Mouse (Mus musculus): ENCODE measurements around the gene Nfkbid. TPM values are rescaled to one million over a fixed set of nuclear protein-coding genes. Genes with fewer than 3 reads are reported as not detected.
A peak's percentile ranks its signal among the peaks of the same experiment; 100 is the strongest.

Nfkbid gene
- total RNA-seq, 2 experiments from 2014 or later, result 0.11 to 0.13 TPM

DNA sequence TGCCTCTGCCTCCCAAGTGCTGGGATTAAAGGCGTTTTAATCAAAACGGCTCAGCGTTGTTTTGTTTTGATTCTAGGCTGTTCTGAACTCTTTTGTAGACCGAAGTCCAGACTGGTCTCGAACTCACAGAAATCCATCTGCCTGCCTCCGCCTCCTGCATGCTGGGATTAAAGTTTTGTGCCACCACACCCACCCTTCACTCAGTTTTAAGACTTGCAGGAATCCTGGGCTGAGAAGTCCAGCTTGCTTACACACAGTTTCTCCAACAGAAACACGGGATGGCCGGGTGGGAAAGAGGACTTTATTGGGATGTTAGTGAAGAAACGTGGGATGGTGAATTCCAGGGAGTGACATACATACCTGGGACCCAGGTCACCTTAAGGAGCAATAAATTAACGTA is 13.2 kb downstream of the Nfkbid start:
- intact Hi-C loops (cut with DNase I), result no loop called here
- TF ChIP-seq CTCF (IDR thresholded peaks at IDR 0.05), result no peak
- no peak for DNase-seq
- Histone ChIP-seq H3K4me3 (no peak overlapping the region), H3K27ac (no peak overlapping the region)

DNA sequence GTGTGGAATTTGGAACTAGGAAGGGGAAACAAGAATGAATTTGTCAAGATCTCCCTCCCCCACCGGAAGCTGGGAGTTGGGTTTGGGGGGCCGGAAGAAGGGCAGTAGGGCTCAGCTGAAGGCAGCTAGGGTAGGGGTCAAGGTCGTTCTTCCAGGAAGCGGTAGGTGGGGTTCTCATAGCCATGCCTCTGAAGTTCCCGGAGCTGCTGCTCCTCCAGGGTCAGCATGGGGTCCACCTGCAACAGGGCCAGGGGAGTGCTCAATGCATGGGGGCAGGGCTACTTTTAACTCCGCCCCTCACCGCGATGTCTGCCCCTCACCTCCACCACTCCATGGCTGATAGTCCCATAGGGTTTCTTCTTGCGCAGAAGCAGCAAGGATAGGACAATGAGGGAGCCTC is 13.6 kb downstream of the Nfkbid start:
- no peak for TF ChIP-seq CTCF (IDR thresholded peaks at IDR 0.05)
- intact Hi-C loops (cut with DNase I), result no loop called here
- H3K27ac ChIP-seq, result no peak overlapping the region
- no peak for DNase-seq
- H3K4me3 ChIP-seq, result no peak overlapping the region

DNA sequence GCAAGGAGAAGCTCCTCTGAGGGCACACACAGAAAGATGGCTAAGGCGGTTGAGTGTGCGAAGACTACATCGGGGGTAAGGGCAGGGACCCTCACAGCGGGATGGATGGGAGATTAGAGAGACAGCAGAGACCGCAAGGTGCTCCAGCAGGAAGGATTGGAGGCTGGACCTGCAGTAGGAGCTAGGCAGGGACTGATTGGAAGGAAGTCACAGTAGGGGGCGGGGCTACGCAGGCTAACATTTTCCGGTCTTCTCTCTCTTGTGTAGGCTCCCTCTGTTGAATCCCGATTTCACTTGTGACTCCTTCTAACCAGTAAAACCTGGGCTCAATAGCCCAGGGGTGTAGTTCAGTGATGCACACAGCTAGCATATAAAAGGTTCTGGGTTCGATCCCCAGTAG is 15.3 kb downstream of the Nfkbid start:
- Histone ChIP-seq H3K27ac (no peak overlapping the region), H3K4me3 (no peak overlapping the region)
- no peak for DNase-seq
- TF ChIP-seq CTCF (IDR thresholded peaks at IDR 0.05), result no peak
- intact Hi-C loops (cut with DNase I), result no loop called here

DNA sequence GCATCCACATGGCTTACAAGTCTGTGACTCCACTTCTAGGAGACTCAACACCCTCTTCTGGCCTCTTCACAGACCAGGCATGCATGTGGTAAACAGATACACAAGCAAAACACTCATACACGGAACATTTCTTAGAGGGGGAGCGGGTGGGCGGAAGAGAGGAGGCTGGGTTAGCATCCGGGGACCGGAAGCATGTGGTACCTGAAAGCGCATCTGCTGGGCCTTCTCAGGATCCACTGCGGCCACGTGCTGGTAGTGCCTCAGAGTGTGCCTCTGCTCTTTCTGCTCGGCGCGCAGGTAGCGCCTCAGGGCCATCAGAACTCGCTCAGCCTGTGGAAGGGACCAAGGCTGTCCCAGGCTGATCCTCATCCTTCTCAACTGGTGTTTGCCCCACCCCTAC is 18.2 kb downstream of the Nfkbid start:
- TF ChIP-seq CTCF (IDR thresholded peaks at IDR 0.05), result no peak
- no peak overlapping the region for H3K4me3 ChIP-seq
- intact Hi-C loops (cut with DNase I), result no loop called here
- no peak for DNase-seq
- H3K27ac ChIP-seq, result no peak overlapping the region

DNA sequence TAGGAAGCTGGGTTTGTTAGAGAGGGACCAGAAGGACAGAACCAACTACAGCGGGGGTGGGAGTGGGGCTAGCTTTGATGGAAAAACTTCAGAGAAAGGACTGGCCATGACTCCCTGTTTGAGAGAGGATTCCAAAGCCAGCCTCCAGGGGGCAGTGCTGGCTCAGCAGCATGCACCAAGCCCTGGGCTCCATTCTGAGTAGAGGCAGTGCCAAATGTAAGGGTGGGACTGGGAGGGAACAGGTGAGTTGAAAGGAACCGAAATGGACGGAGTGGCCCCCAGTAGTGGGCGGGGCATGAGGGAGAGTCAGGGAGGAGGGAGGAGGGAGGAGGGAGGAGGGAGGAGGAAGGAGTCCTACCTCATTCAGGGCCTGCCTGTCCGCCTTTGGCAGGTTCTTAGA is 19.2 kb downstream of the Nfkbid start:
- DNase-seq, result no peak
- TF ChIP-seq CTCF (IDR thresholded peaks at IDR 0.05), result peak; percentile 58
- intact Hi-C loops (cut with DNase I), result no loop called here
- Histone ChIP-seq H3K27ac (no peak overlapping the region), H3K4me3 (no peak overlapping the region)

DNA sequence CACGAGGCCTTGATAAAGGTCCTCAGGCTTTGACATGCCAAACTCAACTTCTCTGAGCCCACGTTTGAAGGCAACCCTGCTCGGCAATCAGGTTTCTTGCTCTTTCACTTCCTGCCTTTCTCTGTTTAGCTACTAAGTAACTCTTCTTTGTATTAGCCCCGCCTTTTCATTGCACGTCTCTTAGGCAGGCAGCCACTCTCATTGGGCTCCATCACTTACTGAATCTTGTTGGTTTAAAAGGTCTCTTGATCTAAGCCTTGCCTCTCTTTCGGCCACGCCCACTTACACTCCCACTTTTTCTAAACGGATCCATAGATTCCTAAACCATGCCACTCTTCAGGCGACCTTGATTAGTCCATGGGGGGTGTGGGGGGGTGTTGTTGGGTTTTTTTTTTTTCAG is 22.2 kb downstream of the Nfkbid start:
- H3K4me3 ChIP-seq, result no peak overlapping the region
- intact Hi-C loops (cut with DNase I), result no loop called here
- no peak for DNase-seq
- H3K27ac ChIP-seq, result no peak overlapping the region
- no peak for TF ChIP-seq CTCF (IDR thresholded peaks at IDR 0.05)

DNA sequence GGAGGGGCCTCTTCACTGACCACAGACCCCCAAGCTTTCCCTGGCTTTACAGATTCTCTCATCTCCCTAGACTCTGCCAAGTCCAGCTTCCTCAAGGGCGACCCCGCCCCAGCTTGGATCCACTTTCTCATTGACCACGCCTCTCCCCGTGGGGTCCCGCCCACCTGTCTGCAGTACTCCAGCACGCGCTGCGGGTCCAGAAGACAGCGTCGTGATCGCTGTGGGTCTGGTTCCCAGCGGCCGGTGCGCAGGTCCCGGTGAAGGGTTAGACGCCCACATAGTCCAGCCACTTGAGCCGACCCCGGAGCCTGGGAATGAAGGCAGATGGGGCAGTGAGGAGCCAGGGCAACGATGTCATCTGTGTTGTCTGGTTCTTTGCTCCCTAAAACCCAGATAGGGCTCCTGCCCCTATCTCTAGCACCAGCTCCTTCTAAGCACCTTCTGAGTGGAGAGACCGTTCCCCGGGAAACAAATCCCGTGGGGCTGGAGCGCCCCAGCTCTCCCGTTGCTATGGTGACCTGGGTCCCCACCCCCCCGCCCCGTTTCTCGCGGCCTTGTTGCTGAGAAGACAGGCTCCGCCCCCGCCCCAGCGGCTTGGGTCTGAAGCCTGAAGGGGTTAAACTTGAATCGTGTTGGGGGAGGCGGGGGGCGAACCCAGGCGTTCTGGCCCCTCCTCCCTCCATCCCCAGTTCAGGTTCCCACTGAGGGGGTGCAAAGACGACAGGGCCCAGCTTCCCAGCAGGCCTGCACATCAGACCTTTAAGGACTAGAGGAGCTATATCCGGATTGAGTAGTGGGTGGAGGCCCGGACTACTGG is 22.8 kb downstream of the Nfkbid start:
- no peak overlapping the region for H3K27ac ChIP-seq
- intact Hi-C loops (cut with DNase I), result no loop called here
- no peak for TF ChIP-seq CTCF (IDR thresholded peaks at IDR 0.05)

DNA sequence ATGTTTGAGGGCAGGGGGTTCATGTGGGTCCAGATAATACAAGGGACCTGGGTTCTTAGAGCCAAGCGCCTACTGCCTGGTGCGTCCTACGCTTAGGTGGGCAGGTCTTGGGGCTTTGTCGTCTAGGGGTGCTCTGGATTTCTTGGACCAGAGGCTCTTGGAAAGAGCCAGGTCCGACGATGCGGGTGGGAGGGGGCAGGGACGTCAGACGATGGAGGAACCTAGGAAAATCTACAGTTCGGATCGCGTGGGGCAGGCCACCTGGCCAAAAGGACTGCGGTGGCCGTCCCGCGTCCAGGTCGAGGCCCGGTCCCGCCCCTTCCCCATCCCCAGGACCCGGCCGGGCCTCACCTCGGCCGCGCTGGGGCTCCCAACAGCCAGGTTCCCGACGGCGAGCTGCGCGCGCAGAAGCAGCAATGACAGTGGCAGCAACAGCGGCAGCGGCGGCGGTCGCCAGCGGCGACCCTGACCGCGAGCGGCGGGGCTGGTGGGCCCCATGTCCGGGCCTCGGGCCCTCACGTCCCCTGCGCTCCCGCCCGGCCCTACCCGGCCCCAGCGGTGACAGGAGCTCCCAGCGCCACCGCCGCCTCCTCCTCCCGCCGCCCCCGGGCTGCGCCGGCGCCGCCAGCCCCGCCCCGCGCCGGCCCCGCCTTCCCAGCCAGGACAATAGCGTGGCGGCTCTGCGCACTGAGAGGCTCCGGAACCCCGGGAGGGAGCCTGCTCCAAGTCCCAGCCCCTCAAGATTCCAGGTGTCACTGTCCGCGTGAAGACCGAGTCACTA is 23.6 kb downstream of the Nfkbid start, which contains the start of gene Aplp1:
Gene Aplp1, minus strand, starts transcription at position 565 of the 781 bp plus-strand sequence.
- peak within 1 kb of the TSS; percentile 71 for H3K4me3 ChIP-seq
- intact Hi-C loops (cut with DNase I), result no loop called here
- no peak for TF ChIP-seq CTCF (IDR thresholded peaks at IDR 0.05)
- peak; percentile 55 for DNase-seq
- H3K27ac ChIP-seq, result no peak within 1 kb of the TSS

More for the DNA sequence above, 22.8 kb downstream of the Nfkbid start:
- peak overlapping the region; percentile 71 for H3K4me3 ChIP-seq
- no peak for DNase-seq

DNA sequence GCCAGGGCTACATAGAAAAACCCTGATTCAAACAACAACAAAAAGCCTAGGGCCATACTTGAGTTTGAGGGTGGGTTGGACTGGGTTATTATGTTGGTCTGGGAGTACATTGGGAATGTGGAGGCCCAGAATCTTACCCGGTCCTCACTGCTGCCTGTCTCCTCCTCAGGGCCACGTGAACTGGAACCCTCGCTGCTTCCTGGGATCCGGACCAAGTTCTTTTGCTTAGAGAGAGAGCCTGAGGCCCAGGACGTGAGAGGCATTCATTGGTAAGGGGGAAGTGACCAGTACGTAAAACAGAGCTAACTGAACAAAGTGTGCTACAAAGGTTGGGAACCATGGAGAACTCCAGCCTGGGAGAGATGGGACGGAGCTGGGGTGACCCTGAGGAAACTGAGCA is 28.7 kb downstream of the Nfkbid start:
- no peak overlapping the region for H3K4me3 ChIP-seq
- intact Hi-C loops (cut with DNase I), result no loop called here
- no peak for TF ChIP-seq CTCF (IDR thresholded peaks at IDR 0.05)

DNA sequence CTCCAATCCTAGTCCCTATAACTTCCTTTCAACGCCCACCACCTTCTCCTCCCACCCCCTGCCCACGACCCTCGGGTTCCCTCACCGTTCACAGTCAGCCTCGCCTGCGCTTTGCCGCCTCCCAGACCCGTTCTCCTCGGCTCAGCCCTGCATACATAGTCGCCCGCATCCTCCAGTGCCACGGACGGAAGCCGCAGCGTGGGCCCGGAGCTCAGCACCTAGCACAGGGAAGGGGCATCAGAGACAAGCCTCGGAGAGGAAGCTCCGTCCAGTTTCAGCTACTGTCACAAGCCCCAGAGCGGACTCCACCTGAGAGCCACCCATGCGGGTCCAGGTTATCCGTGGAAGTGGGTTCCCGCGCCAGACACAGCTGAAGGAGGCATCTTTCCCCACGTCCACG is 31.8 kb downstream of the Nfkbid start:
- intact Hi-C loops (cut with DNase I), result no loop called here
- no peak for DNase-seq
- TF ChIP-seq CTCF (IDR thresholded peaks at IDR 0.05), result no peak
- no peak overlapping the region for H3K27ac ChIP-seq
- no peak overlapping the region for H3K4me3 ChIP-seq

More for the DNA sequence above, 28.7 kb downstream of the Nfkbid start:
- no peak for DNase-seq
- no peak overlapping the region for H3K27ac ChIP-seq

DNA sequence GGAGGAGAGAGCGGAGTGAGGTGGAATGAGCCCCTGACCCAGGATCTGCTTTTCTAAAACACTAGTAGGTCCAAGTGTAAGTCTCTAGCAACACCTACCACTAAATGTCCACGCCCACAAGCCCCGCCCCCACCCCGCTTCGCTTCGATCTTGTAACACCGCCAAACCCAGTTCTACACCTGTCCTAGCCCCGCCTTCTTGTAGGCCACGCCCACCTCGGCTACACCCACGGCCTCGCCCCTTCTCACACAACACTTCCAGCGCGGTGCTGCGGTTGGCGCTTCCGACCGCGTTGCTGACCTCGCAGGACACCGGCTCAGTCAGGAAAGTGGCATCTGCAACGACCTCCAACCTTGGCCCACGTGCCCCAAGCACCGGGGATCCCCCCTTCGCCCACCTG is 32.2 kb downstream of the Nfkbid start:
- no peak for DNase-seq
- TF ChIP-seq CTCF (IDR thresholded peaks at IDR 0.05), result no peak
- H3K4me3 ChIP-seq, result no peak overlapping the region
- H3K27ac ChIP-seq, result no peak overlapping the region
- intact Hi-C loops (cut with DNase I), result no loop called here

DNA sequence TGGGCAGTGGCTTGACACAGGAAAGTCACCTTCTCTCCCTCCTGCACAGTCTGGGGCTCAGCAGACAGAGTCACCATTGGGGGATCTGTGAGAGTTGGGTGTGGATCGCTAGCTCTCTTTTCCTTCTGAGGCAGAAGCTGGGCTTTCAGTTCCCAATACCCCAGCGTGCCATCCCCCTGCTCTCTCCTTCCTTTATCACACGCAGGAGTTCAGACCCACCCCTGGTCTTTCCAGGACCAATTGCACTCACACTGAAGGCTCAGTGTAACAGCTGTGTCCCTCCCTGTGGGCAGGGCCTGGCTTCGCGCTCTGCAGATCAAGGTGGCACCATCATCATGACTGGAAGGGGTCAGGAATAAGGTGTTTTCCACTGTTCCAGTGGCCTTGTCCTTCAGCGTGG is 32.7 kb downstream of the Nfkbid start:
- intact Hi-C loops (cut with DNase I), result no loop called here
- no peak overlapping the region for H3K27ac ChIP-seq
- no peak for DNase-seq
- no peak overlapping the region for H3K4me3 ChIP-seq
- no peak for TF ChIP-seq CTCF (IDR thresholded peaks at IDR 0.05)

DNA sequence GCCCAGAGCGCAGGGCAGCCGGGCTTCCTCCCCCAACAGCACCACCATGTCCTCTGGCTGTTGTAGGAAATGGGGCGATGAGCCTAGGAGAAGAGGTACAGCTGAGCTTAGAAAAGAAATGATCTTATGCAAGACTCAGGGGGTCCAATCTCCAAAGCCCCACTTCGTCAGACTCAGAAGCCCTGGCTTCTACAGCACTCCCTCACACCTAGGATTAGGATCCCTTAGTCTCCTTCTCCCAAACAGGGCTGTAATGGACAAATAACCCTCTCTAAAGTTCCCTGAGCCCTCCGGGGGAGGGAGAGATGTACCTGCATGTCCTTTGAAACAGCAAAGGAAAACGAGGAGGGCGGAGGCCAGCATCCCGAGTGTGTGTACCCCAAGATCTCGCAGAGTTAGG is 35.0 kb downstream of the Nfkbid start:
- no peak for TF ChIP-seq CTCF (IDR thresholded peaks at IDR 0.05)
- no peak overlapping the region for H3K4me3 ChIP-seq
- intact Hi-C loops (cut with DNase I), result no loop called here
- no peak overlapping the region for H3K27ac ChIP-seq
- DNase-seq, result no peak
